Mouse (Mus musculus): ENCODE data around the gene Adarb2. TPM values are rescaled to one million over a fixed set of nuclear protein-coding genes. Genes with fewer than 3 reads are reported as not detected.

The Adarb2 gene
- total RNA-seq, 1 experiment from 2014 or later = not detected

DNA sequence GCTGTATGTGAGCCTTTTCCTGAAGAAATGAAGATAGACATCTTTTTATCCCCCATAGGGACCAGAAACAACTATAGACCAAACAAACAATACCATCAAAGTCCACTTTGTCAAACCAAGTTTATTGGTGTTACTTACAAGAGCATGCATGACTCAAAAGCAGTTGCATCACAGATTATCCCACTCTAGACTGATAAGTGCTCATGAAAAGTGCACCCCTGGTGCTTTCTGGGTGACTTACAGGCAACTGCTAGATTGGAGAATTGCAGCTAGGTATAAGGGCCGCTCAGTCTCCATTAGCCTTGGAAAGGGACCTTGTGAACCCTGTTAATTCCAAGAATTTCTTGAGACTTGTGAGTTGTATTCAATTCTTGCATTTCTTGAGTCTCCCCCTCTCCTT, 429.0 kb downstream of the Adarb2 start:
- no peak for ATAC-seq (replicated peaks; ENCODE audit: insufficient number of reproducible peaks, low FRiP score, low TSS enrichment, poor library complexity, severe bottlenecking)

DNA sequence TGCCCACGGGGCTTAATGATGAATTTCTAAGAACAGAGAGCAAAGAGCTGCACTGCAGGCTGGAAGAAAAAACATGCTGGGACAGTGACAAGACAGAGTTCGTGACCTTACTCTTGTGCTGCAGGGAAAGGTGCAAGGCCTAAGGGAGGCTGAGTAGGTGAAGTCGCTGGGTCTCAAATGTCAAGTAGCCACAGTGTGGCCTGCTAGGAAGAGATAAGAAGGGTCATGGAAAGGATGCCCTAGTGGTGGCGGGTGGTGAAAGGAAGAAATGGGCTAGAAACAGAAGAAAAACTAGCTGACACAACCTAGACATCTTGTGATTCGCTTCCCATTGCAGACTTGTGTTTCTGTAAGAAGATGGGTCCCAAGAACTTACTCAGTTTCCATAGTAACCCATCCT, 429.4 kb downstream of the Adarb2 start:
- no peak for ATAC-seq (replicated peaks; ENCODE audit: insufficient number of reproducible peaks, low FRiP score, low TSS enrichment, poor library complexity, severe bottlenecking)

GRCm38 (mm10) chr13:8633385-8634337, 431.0 kb downstream of the Adarb2 start:
- ATAC-seq (replicated peaks; ENCODE audit: insufficient number of reproducible peaks, low FRiP score, low TSS enrichment, poor library complexity, severe bottlenecking) = no peak

DNA sequence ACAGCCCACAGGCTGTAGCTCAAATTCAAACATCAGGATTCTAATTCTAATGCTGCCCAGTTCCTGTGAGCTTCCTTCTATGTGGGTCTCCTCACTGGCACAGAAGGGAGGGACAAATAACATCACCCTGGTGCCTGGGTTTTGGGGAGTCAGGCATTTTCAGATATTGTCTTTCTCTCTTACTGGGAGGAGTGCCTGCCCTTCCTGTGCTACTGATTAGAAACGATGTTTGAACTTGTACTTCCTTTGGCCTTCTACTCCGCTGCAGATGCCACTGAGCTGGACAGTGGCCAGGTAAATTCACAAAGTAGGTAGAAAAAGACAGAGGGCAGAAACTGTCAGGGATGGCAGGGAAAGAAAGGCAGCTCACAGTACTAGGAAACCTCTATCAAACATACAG, 439.4 kb downstream of the Adarb2 start:
- no peak for ATAC-seq (replicated peaks; ENCODE audit: insufficient number of reproducible peaks, low FRiP score, low TSS enrichment, poor library complexity, severe bottlenecking)

GRCm38 (mm10) chr13:8643920-8644319, 441.3 kb downstream of the Adarb2 start:
- ATAC-seq (replicated peaks; ENCODE audit: insufficient number of reproducible peaks, low FRiP score, low TSS enrichment, poor library complexity, severe bottlenecking) = no peak

DNA sequence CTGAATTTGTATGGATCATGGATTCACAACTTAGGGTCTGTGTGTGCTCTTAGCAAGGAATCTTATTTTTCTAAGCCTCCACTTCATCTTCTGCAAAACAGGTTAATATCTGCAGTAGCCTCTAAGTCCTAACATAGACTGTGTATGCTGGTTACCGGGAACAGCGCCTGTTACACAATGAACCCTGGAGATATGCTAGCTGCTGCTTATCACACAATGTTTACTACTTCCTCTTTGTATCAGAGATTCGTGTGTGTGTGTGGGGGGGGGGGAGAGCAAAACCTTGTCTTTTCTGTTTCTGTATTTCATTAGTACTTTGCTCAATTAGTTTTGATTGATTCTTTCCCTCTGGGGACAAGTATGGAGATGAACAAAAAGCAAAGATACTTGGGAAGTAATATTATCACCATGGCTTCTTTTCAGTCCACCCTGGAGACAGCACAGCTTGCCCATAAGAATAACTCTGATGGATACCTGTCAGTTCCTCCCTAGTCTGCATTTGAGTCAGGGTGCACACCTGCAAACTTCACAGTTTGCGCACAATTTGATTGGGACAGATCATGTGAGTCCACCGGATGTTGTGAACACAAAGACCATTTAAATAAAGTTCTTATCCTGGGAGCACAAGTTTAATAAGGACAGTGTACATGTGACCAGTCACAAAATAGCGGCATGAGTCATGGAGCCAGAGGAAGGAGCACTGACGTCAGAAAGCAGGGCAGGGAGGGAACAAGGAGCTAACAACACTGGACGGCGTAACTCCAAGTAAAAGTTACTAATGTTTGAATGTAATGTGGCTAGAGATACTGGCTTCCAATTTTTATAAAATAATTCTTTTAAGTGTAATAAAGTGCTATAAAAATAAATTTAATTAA, 442.4 kb downstream of the Adarb2 start:
- ATAC-seq (replicated peaks; ENCODE audit: insufficient number of reproducible peaks, low FRiP score, low TSS enrichment, poor library complexity, severe bottlenecking) = no peak

GRCm38 (mm10) chr13:8649261-8649660, 446.6 kb downstream of the Adarb2 start:
- ATAC-seq (replicated peaks; ENCODE audit: insufficient number of reproducible peaks, low FRiP score, low TSS enrichment, poor library complexity, severe bottlenecking) = no peak

GRCm38 (mm10) chr13:8664615-8665240, 462.1 kb downstream of the Adarb2 start:
- ATAC-seq (replicated peaks; ENCODE audit: insufficient number of reproducible peaks, low FRiP score, low TSS enrichment, poor library complexity, severe bottlenecking) = no peak

DNA sequence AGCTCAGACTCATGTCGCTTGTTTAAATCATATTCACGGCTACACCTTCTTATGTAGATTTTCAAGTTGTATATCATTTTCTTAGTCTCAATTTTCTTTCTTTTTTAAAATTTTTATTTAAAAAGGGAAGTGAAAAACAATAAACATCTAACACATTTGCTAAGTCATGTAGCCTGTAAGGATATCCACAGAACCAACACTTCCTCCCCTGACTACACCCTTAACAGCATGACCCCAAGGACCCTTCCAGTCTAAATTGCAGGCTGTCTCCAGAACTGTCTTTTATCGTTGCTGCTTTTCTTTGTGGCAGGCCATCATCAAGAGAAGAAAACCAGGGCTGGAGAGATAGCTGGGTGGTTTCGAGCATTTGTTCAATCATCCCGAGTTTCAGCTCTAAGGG, 474.5 kb downstream of the Adarb2 start:
- ATAC-seq (replicated peaks; ENCODE audit: insufficient number of reproducible peaks, low FRiP score, low TSS enrichment, poor library complexity, severe bottlenecking) = no peak

GRCm38 (mm10) chr13:8680470-8681129, 477.9 kb downstream of the Adarb2 start:
- ATAC-seq (replicated peaks; ENCODE audit: insufficient number of reproducible peaks, low FRiP score, low TSS enrichment, poor library complexity, severe bottlenecking) = no peak

DNA sequence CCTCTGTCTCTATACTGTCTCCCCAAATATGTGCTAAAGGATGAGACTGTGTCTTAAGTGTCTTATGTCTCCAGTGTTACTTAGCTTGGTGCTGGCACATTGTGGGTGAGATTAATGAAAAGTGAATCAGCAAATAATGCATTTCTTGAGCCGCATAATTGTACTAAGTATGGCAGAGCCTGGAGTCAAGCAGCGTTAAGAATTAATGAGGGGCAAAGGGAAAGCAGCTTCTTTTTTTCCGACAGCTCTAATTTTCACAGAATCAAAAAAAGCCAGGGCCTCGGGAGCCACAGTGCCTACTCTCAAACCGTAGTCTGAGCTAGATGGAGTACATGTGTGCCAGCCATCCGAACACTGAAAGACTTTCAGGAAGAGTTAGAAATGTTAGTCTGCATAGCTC, 488.8 kb downstream of the Adarb2 start:
- no peak for ATAC-seq (replicated peaks; ENCODE audit: insufficient number of reproducible peaks, low FRiP score, low TSS enrichment, poor library complexity, severe bottlenecking)

DNA sequence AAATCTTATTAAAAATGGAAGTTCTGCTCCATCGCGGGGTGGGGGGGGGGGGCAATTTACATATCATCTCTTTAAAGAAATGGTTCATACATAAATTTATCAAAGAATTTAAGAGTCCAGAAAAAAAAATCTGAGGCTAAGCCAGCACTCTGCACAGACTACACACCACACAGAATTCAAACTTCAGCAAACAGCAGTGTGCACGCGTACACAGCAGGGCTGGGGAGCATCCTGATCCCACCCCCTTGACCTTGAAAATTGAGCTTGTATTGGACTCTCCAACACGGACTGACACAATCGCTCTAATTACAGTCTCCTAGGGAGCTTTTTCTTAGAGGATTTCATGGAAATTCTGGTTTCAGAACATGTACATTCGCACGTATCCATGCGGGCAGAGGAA, 490.1 kb downstream of the Adarb2 start:
- no peak for ATAC-seq (replicated peaks; ENCODE audit: insufficient number of reproducible peaks, low FRiP score, low TSS enrichment, poor library complexity, severe bottlenecking)

- no peak for ATAC-seq (replicated peaks; ENCODE audit: insufficient number of reproducible peaks, low FRiP score, low TSS enrichment, poor library complexity, severe bottlenecking)
Observed at GRCm38 (mm10) chr13:8698451-8698850, 495.8 kb downstream of the Adarb2 start.

DNA sequence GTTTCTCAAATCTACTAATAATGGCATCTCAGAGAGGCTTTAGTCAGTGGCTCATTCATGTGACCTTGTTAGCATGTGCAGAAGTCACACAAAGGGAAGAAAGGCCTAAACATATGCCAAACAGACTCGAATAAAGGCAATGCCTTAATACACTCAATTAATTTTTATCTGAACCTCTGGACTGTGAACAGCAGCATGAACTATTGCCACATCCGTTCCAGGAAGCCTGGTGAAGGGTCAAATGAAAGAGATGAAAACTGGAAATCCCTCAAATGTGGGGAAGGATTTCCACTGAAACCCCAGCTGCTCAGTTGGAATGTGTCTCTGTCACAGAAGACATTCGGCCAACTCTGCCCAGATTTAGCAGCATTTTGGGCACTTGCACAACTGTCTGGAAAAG, 497.2 kb downstream of the Adarb2 start:
- ATAC-seq (replicated peaks; ENCODE audit: insufficient number of reproducible peaks, low FRiP score, low TSS enrichment, poor library complexity, severe bottlenecking) = no peak

DNA sequence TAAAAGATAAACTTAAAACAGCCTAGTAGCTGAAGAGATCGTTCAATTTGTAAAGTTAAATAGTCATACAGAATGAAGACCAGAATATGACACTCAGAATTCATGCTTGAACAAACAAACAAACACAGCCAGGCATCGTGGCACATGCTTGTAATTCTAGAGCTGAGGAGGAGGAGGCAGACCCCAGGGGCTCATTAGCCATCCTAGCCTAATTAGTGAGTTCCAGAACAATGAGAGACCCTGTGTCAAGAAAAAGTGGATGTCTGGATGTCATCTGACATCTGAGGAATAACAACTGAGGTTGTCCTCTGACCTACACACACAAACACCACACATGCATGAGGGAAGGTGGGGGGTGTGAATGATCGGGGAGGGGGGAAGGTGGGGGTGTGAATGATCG, 498.3 kb downstream of the Adarb2 start:
- no peak for ATAC-seq (replicated peaks; ENCODE audit: insufficient number of reproducible peaks, low FRiP score, low TSS enrichment, poor library complexity, severe bottlenecking)

DNA sequence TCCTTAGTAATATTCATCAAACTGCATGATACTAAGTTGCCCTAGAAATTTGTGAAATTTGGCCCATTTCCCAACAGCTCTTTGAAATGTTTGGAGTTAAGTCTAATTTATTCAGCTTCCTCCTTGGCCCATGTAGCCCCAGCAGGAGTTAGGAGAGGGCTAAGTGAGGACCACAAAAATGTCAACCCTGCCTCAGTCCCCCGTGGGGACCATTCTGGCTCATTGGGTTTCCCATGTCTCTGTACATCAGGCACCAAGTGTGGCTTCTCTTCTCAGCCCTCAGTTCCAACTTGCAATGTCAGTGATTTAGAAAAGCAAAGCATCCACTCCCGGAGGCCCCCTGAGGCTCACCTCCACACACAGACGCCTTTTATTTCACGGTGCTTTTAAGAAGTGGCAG, 502.6 kb downstream of the Adarb2 start:
- no peak for ATAC-seq (replicated peaks; ENCODE audit: insufficient number of reproducible peaks, low FRiP score, low TSS enrichment, poor library complexity, severe bottlenecking)

DNA sequence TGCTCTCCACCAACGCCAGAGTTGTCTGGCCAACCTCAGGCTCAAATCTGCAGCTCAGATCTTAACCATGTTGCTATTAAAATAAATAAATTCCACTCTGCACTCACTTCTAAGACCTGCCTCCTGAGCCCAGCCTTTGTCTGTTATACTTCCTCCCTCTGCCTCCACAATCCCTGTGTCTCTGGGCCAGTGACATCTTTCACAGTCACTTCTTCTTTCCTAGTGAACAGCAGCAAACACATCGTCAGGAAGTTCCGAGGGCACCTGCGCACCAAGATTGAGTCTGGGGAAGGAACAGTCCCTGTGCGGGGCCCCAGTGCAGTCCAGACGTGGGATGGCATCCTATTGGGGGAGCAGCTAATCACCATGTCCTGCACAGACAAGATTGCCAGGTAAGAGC, 510.7 kb downstream of the Adarb2 start:
- no peak for ATAC-seq (replicated peaks; ENCODE audit: insufficient number of reproducible peaks, low FRiP score, low TSS enrichment, poor library complexity, severe bottlenecking)

- no peak for ATAC-seq (replicated peaks; ENCODE audit: insufficient number of reproducible peaks, low FRiP score, low TSS enrichment, poor library complexity, severe bottlenecking)
Observed at GRCm38 (mm10) chr13:8729972-8730645, 527.4 kb downstream of the Adarb2 start.

Measured in monocyte, adult 5-6 weeks (primary cell).